Mouse (Mus musculus) bone marrow, adult 2 months (tissue): Measurements from ENCODE around the gene Clcf1.

Experiments used
- CTCF ChIP-seq: fragments of 200-500 bp; IDR thresholded peaks from 2 replicates; pipeline ENCODE4 v1.5.1; 2011; ENCODE audit warnings: low read length, control low read depth; ENCODE audit not compliant: control insufficient read depth, insufficient read depth
- POLR2A ChIP-seq: fragments of 200-500 bp; IDR thresholded peaks from 2 replicates; pipeline ENCODE4 v1.6.1; 2011; ENCODE audit warnings: low read depth, mild to moderate bottlenecking, control low read depth, low read length, borderline replicate concordance; ENCODE audit not compliant: control insufficient read depth

DNA sequence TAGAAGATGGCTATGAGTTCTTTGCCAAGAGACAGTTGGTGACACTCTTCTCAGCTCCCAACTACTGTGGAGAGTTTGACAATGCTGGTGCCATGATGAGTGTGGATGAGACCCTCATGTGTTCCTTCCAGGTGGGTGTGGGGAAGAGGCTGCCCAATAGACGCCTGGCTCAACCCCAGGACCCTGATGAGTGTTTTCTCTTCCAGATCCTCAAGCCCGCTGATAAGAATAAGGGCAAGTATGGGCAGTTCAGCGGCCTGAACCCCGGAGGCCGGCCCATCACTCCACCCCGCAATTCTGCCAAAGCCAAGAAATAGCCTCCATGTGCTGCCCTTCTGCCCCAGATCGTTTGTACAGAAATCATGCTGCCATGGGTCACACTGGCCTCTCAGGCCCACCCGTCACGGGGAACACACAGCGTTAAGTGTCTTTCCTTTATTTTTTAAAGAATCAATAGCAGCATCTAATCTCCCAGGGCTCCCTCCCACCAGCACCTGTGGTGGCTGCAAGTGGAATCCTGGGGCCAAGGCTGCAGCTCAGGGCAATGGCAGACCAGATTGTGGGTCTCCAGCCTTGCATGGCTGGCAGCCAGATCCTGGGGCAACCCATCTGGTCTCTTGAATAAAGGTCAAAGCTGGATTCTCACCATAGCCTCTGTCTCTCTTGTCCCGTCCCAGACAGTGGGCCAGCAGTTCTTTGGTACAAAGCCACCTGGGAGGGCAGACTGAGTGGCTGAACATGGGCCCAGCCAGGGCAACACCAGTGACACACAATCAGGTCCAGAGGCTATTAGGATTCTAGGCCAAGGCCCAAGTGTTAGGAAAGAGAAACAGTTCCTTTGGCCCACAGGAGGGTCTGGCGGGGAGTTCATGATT, 19.0 kb upstream of the Clcf1 start:
- TF ChIP-seq CTCF (no peak), POLR2A (no peak)
